Mouse (Mus musculus) ES-Bruce4 (cell line): ENCODE measurements at regions not wholly inside any gene's neighbourhood (a gene's known extent, or its start where the extent isn't known, plus 50 kb on each side); places are given as distances from the start of the nearest gene placed in this dataset.

Source experiments
- CTCF ChIP-seq: IDR thresholded peaks from one replicate; pipeline ENCODE4 v1.8.1; 2011; ENCODE audit warnings: low read depth, low read length
- EP300 ChIP-seq: IDR thresholded peaks from 2 replicates; pipeline ENCODE4 v1.6.1; 2011; ENCODE audit warnings: low read depth, low read length; ENCODE audit not compliant: insufficient read depth
- POLR2A ChIP-seq: IDR thresholded peaks from one replicate; pipeline ENCODE4 v1.8.1; 2011; ENCODE audit warnings: low read length; ENCODE audit not compliant: insufficient read depth

GRCm38 (mm10) chr12:93342525-93342924, 1493.6 kb upstream of the Sel1l start:
- TF ChIP-seq POLR2A (no peak), CTCF (no peak), EP300 (no peak)
